Mouse (Mus musculus) hindbrain, embryonic 15.5 days (tissue): ENCODE measurements around the gene Atp6v1e2. TPM values are rescaled to one million over a fixed set of nuclear protein-coding genes. Genes with fewer than 3 reads are reported as not detected.

Source experiments
- ATAC-seq: fragments of 200-750 bp; cut with Nextera tagmentation; 2 replicates; pipeline ENCODE4 v1.8.0; 2017; ENCODE audit warnings: low read depth, moderate number of reproducible peaks, moderate TSS enrichment; ENCODE audit not compliant: low FRiP score
- H3K27ac ChIP-seq: fragments of 300-500 bp; sonication (generic); replicated peaks from 2 replicates; pipeline ENCODE4 v1.5.1; 2015; ENCODE audit warnings: mild to moderate bottlenecking, inconsistent platforms
- H3K27me3 ChIP-seq: fragments of 300-500 bp; sonication (generic); 2 replicates; pipeline ENCODE4 v1.6.1; 2015; ENCODE audit warnings: control low read depth, inconsistent platforms
- H3K36me3 ChIP-seq: fragments of 300-500 bp; sonication (generic); 2 replicates; pipeline ENCODE4 v1.6.1; 2015; ENCODE audit warnings: control low read depth, inconsistent platforms
- H3K4me1 ChIP-seq: fragments of 300-500 bp; sonication (generic); replicated peaks from 2 replicates; pipeline ENCODE4 v1.6.1; 2015; ENCODE audit warnings: control low read depth, inconsistent platforms
- H3K4me2 ChIP-seq: fragments of 300-500 bp; sonication (generic); 2 replicates; pipeline ENCODE4 v1.6.1; 2015; ENCODE audit warnings: moderate library complexity, mild to moderate bottlenecking, inconsistent platforms
- H3K4me3 ChIP-seq: fragments of 300-500 bp; sonication (generic); 2 replicates; pipeline ENCODE4 v1.5.1; 2015; ENCODE audit warnings: mild to moderate bottlenecking, inconsistent platforms
- H3K9ac ChIP-seq: fragments of 300-500 bp; sonication (generic); 2 replicates; pipeline ENCODE4 v1.6.1; 2015; ENCODE audit warnings: inconsistent platforms
- H3K9me3 ChIP-seq: fragments of 300-500 bp; sonication (generic); 2 replicates; pipeline ENCODE4 v1.6.1; 2016; ENCODE audit warnings: control low read depth, inconsistent platforms
- WGBS: fragments of 180-500 bp; shearing (Covaris S2); methylation state at CpG from one replicate; pipeline ENCODE4 v1.1.7; 2015; 5-methylcytosine and 5-hydroxymethylcytosine counted together
- polyA plus RNA-seq: library from polyadenylated mRNA; unstranded; fragments of >200 nt; fragmentation: Nextera tagmentation; extraction: Ambion mirVana; gene quantifications from 2 replicates; pipeline ENCODE4 v1.2.1, GENCODE M21; 2015

Gene Atp6v1e2
- polyA plus RNA-seq, 1 experiment from 2014 or later, result 0.16 TPM

GRCm38 (mm10) chr17:86908316-86908715 lies 39.4 kb downstream of the Atp6v1e2 start:
- no peak for ATAC-seq
- Histone ChIP-seq H3K36me3 (no peaks in the 10 kb centered on the region), H3K4me1 (peaks cover 21% of the 10 kb centered on the region), H3K9me3 (no peaks in the 10 kb centered on the region), H3K4me2 (no peak overlapping the region), H3K4me3 (no peak overlapping the region), H3K27me3 (no peaks in the 10 kb centered on the region), H3K27ac (no peak overlapping the region), H3K9ac (no peak overlapping the region)
- 80% methylated on average over 8 of the region's 8 CpGs for WGBS

DNA sequence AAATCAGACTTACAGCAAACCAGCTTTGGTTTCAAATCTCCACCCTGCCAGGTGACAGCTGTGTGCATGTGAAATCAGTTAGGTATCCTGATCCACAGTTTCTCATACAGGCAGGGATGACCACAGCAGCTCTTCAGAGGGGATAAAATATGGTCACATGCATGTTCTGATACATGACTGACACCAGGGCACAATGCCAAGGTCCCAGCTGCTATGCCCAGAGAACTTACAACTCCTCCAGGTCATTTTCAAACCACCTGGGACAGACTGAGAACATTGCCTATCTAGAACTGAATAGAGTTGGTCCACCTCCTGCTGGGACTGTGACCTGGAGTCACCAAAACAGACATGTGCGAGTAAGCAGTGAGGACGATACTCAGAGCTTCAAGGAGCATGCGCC lies 40.6 kb downstream of the Atp6v1e2 start:
- WGBS, result 76% methylated on average over 3 of the region's 3 CpGs
- no peak overlapping the region for H3K9ac ChIP-seq
- no peak overlapping the region for H3K4me3 ChIP-seq
- H3K4me1 ChIP-seq, result peaks cover 21% of the 10 kb centered on the region
- no peaks in the 10 kb centered on the region for H3K36me3 ChIP-seq
- no peak overlapping the region for H3K27ac ChIP-seq
- H3K4me2 ChIP-seq, result no peak overlapping the region
- no peak for ATAC-seq
- no peaks in the 10 kb centered on the region for H3K27me3 ChIP-seq
- H3K9me3 ChIP-seq, result no peaks in the 10 kb centered on the region

DNA sequence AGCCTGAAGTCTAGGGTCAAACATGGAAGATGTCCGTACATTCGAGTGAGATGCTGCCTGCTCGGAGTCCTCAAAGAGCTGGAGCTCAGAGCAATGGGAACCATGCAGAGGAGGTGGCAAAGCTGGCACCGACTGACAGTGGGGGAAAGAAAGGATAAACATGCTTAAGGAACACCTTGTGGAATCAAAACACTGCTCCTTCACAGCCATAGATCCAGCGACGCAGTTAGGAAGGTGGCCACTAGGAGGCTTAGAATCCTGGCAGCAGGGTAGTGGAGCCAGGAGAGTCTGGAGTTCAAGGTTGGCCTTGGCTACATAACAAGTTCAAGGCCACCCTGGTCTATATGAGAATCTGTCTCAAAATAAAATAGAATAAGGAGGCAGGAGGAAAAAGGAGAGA lies 41.1 kb downstream of the Atp6v1e2 start:
- no peak for ATAC-seq

GRCm38 (mm10) chr17:86906136-86906461 lies 41.6 kb downstream of the Atp6v1e2 start:
- peak overlapping the region; percentile 73 for H3K27ac ChIP-seq
- peak; percentile 46; the same call in 1 of the 2 replicates for ATAC-seq
- H3K36me3 ChIP-seq, result no peaks in the 10 kb centered on the region
- H3K4me3 ChIP-seq, result no peak overlapping the region
- no peaks in the 10 kb centered on the region for H3K27me3 ChIP-seq
- H3K4me2 ChIP-seq, result 0 out of 2 replicates have a peak overlapping the region, but pooled peaks have one; percentile 13
- peaks cover 23% of the 10 kb centered on the region for H3K4me1 ChIP-seq
- H3K9me3 ChIP-seq, result no peaks in the 10 kb centered on the region
- 3% methylated on average over 9 of the region's 9 CpGs for WGBS
- no peak overlapping the region for H3K9ac ChIP-seq

More for the DNA sequence above, 41.1 kb downstream of the Atp6v1e2 start:
- no peaks in the 10 kb centered on the region for H3K27me3 ChIP-seq
- no peak overlapping the region for H3K4me3 ChIP-seq
- no peaks in the 10 kb centered on the region for H3K9me3 ChIP-seq
- no peak overlapping the region for H3K4me2 ChIP-seq
- WGBS, result 33% methylated on average over 6 of the region's 6 CpGs
- H3K36me3 ChIP-seq, result no peaks in the 10 kb centered on the region
- no peak overlapping the region for H3K27ac ChIP-seq
- no peak overlapping the region for H3K9ac ChIP-seq
- H3K4me1 ChIP-seq, result peaks cover 21% of the 10 kb centered on the region

DNA sequence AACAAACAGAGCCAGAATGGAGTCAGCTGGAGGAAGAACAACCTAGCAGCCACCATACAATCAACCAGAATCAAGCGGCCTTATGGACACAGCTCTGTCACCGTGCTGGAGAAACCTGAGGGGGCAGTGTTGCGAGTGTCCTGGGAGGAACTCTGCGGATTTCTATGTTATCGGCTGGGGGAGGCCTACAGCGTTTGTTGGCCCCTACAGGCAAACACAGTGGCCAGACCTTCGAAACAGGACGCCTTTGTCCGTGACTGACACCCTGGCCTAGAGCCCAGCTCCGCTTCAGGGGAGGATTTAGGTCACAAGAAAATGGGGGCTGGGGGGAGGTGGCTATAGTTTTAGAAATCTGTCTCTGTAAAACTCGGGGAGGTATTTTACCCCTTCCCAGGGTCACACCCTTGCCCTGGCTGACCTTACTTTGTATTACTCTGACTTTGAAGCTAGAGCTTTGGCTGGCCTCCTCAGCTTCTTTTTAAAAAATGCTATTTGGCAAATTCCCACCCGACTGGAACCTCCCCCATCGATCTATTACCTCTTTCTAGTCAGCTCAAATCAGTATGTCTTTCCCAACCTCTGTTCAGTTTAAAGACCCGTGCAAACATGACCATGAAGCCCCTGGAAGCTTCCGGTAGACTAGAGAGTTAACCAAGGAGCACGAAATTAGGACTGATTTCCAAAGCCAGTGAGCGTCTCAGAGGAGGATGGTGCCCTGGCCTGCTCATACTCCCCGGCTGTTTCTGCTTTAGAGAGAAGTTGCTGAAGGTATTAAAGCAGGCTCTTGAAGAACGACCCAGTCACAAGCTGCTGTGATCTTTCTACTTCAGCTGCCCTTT lies 42.2 kb downstream of the Atp6v1e2 start:
- Histone ChIP-seq H3K27me3 (no peaks in the 10 kb centered on the region), H3K4me2 (0 out of 2 replicates have a peak overlapping the region, but pooled peaks have one; percentile 13), H3K9me3 (no peaks in the 10 kb centered on the region), H3K36me3 (no peaks in the 10 kb centered on the region), H3K4me3 (no peak overlapping the region), H3K4me1 (peaks cover 29% of the 10 kb centered on the region), H3K9ac (no peak overlapping the region), H3K27ac (peak overlapping the region; percentile 73)
- 14% methylated on average over 19 of the region's 19 CpGs for whole genome bisulfite sequencing
- peak; percentile 76 for ATAC-seq

GRCm38 (mm10) chr17:86904206-86904605 lies 43.5 kb downstream of the Atp6v1e2 start:
- peaks cover 29% of the 10 kb centered on the region for H3K4me1 ChIP-seq
- no peak overlapping the region for H3K27ac ChIP-seq
- H3K27me3 ChIP-seq, result no peaks in the 10 kb centered on the region
- H3K9ac ChIP-seq, result no peak overlapping the region
- no peak overlapping the region for H3K4me3 ChIP-seq
- WGBS, result 71% methylated on average over 3 of the region's 3 CpGs
- no peaks in the 10 kb centered on the region for H3K36me3 ChIP-seq
- no peak overlapping the region for H3K4me2 ChIP-seq
- H3K9me3 ChIP-seq, result no peaks in the 10 kb centered on the region
- ATAC-seq, result no peak

- H3K4me2 ChIP-seq, result no peak overlapping the region
- H3K27ac ChIP-seq, result no peak overlapping the region
- H3K9ac ChIP-seq, result no peak overlapping the region
- no peaks in the 10 kb centered on the region for H3K9me3 ChIP-seq
- no peaks in the 10 kb centered on the region for H3K27me3 ChIP-seq
- H3K4me3 ChIP-seq, result no peak overlapping the region
- peaks cover 29% of the 10 kb centered on the region for H3K4me1 ChIP-seq
- H3K36me3 ChIP-seq, result no peaks in the 10 kb centered on the region
- WGBS, result 30% methylated on average over 7 of the region's 7 CpGs
- 0 out of 2 replicates have a peak, but pooled peaks have one; percentile 44 for ATAC-seq
Observed at GRCm38 (mm10) chr17:86903596-86903995, 44.1 kb downstream of the Atp6v1e2 start.

- Histone ChIP-seq H3K4me1 (peaks cover 29% of the 10 kb centered on the region), H3K27me3 (no peaks in the 10 kb centered on the region), H3K4me2 (no peak overlapping the region), H3K27ac (no peak overlapping the region), H3K9ac (no peak overlapping the region), H3K4me3 (no peak overlapping the region), H3K9me3 (no peaks in the 10 kb centered on the region), H3K36me3 (no peaks in the 10 kb centered on the region)
- no peak for ATAC-seq
- WGBS, result 93% methylated on average over 14 of the region's 14 CpGs
Observed at GRCm38 (mm10) chr17:86902399-86903067, 45.2 kb downstream of the Atp6v1e2 start.

GRCm38 (mm10) chr17:86900564-86900963 lies 47.1 kb downstream of the Atp6v1e2 start:
- Histone ChIP-seq H3K9ac (no peak overlapping the region), H3K27ac (no peak overlapping the region), H3K4me1 (peaks cover 23% of the 10 kb centered on the region), H3K9me3 (no peaks in the 10 kb centered on the region), H3K4me3 (no peak overlapping the region), H3K4me2 (no peak overlapping the region), H3K27me3 (no peaks in the 10 kb centered on the region), H3K36me3 (no peaks in the 10 kb centered on the region)
- WGBS, result 80% methylated on average over 5 of the region's 5 CpGs
- ATAC-seq, result no peak

DNA sequence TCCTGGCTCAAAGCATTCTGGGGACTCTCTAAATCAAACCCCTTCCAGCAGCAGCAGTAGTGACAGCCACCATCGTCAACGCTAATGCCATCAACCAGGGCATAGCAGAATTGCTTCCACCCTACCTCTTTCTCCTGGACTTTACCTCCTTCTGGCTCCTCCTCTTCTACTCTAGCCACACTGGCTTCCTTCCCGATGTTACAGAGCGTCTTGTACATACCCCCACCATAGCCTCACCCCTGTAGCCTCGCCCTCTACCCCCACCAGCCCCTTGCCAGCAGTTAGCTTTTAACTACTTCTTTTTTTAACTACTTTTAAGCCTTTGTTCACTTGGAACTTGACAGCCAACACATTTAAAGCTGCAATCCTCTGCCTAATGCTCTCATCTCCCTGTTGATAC lies 47.9 kb downstream of the Atp6v1e2 start:
- H3K4me2 ChIP-seq, result no peak overlapping the region
- no peak overlapping the region for H3K4me3 ChIP-seq
- no peaks in the 10 kb centered on the region for H3K9me3 ChIP-seq
- WGBS, result 80% methylated on average over 5 of the region's 5 CpGs
- ATAC-seq, result no peak
- H3K27ac ChIP-seq, result no peak overlapping the region
- no peaks in the 10 kb centered on the region for H3K27me3 ChIP-seq
- no peaks in the 10 kb centered on the region for H3K36me3 ChIP-seq
- no peak overlapping the region for H3K9ac ChIP-seq
- H3K4me1 ChIP-seq, result peaks cover 16% of the 10 kb centered on the region

GRCm38 (mm10) chr17:86897486-86898165 lies 50.1 kb downstream of the Atp6v1e2 start:
- WGBS, result 89% methylated on average over 6 of the region's 6 CpGs
- H3K9ac ChIP-seq, result no peak overlapping the region
- ATAC-seq, result no peak
- no peak overlapping the region for H3K4me3 ChIP-seq
- no peaks in the 10 kb centered on the region for H3K27me3 ChIP-seq
- no peak overlapping the region for H3K27ac ChIP-seq
- peaks cover 7% of the 10 kb centered on the region; the same call in 1 of the 2 replicates for H3K4me1 ChIP-seq
- H3K36me3 ChIP-seq, result no peaks in the 10 kb centered on the region
- H3K4me2 ChIP-seq, result no peak overlapping the region
- no peaks in the 10 kb centered on the region for H3K9me3 ChIP-seq

GRCm38 (mm10) chr17:86895191-86895590 lies 52.5 kb downstream of the Atp6v1e2 start:
- 77% methylated on average over 4 of the region's 4 CpGs for WGBS
- no peak overlapping the region for H3K27ac ChIP-seq
- ATAC-seq, result no peak

More at GRCm38 (mm10) chr17:86895191-86895590, 52.5 kb downstream of the Atp6v1e2 start:
- Histone ChIP-seq H3K4me1 (no peaks in the 10 kb centered on the region), H3K27me3 (no peaks in the 10 kb centered on the region), H3K36me3 (no peaks in the 10 kb centered on the region), H3K9me3 (no peaks in the 10 kb centered on the region), H3K4me2 (no peak overlapping the region), H3K9ac (no peak overlapping the region), H3K4me3 (no peak overlapping the region)
